ENCODE assay signal across 12 mouse cellular contexts in genomic region chr11:98904577-98904976, GRCm38 (mm10). TPM values are rescaled to one million over a fixed set of nuclear protein-coding genes. Genes with fewer than 3 reads are reported as not detected.
DNase-seq lines count a peak whose midpoint lies in the region; ATAC-seq and TF ChIP-seq lines count a peak whose summit lies in the region.
"Had no signal": no experiment of that assay in that cellular context is flagged by ENCODE, and none has a peak within 500 bp of the region (broad histone marks: within the 10 kb centered on the region; RNA-seq: fewer than 3 reads in every experiment).

No protein-coding gene starts in this region.

- ATAC-seq in heart, embryonic 15.5 days (replicated peaks; ENCODE audit: insufficient number of reproducible peaks, insufficient read depth, low FRiP score, low read depth), result no peak
- ATAC-seq in liver, embryonic 12.5 days, result peak; percentile 74
- ATAC-seq in midbrain, embryonic 13.5 days, result no peak
- ATAC-seq: forebrain, postnatal 0 days had no signal

- peaks cover 48% of the 10 kb centered on the region for H3K4me1 ChIP-seq in heart, embryonic 15.5 days (replicated peaks)
- H3K4me1 ChIP-seq in ES-Bruce4 (ENCODE audit: control insufficient read depth, insufficient read depth, low read length), result peaks cover 7% of the 10 kb centered on the region
- H3K4me1 ChIP-seq in liver, embryonic 12.5 days, result peaks cover 79% of the 10 kb centered on the region
- peaks cover 30% of the 10 kb centered on the region for H3K4me1 ChIP-seq in midbrain, embryonic 13.5 days (replicated peaks)

- no peak for TF ChIP-seq EP300 in ES-Bruce4 (IDR thresholded peaks at IDR 0.05; ENCODE audit: insufficient read depth, low read depth, low read length)

- no peaks in the 10 kb centered on the region for H3K9me3 ChIP-seq in heart, embryonic 15.5 days (replicated peaks)
- H3K9me3 ChIP-seq in ES-Bruce4 (replicated peaks; ENCODE audit: control insufficient read depth, insufficient read depth, low read length, poor library complexity, severe bottlenecking), result no peaks in the 10 kb centered on the region
- H3K9me3 ChIP-seq in liver, embryonic 12.5 days (replicated peaks), result no peaks in the 10 kb centered on the region
- H3K9me3 ChIP-seq in midbrain, embryonic 13.5 days, result no peaks in the 10 kb centered on the region
- H3K9me3 ChIP-seq: neural tube, embryonic 13.5 days had no signal

- H3K27me3 ChIP-seq in heart, embryonic 15.5 days, result no peaks in the 10 kb centered on the region
- H3K27me3 ChIP-seq in ES-Bruce4 (ENCODE audit: control insufficient read depth, insufficient read depth, low read length, poor library complexity, severe bottlenecking), result no peaks in the 10 kb centered on the region
- H3K27me3 ChIP-seq in liver, embryonic 12.5 days (replicated peaks), result no peaks in the 10 kb centered on the region
- H3K27me3 ChIP-seq in midbrain, embryonic 13.5 days, result no peaks in the 10 kb centered on the region
- H3K27me3 ChIP-seq: neural tube, embryonic 13.5 days had no signal

- TF ChIP-seq POLR2A in ES-Bruce4 (IDR thresholded peaks at IDR 0.05; ENCODE audit: insufficient read depth, low read length), result no peak

- H3K4me3 ChIP-seq in heart, embryonic 15.5 days, result no peak overlapping the region
- H3K4me3 ChIP-seq in ES-Bruce4 (ENCODE audit: low read depth, low read length), result no peak overlapping the region
- peak overlapping the region; percentile 26 for H3K4me3 ChIP-seq in liver, embryonic 12.5 days
- H3K4me3 ChIP-seq in midbrain, embryonic 13.5 days (replicated peaks), result no peak overlapping the region
- H3K4me3 ChIP-seq: neural tube, embryonic 13.5 days had no signal

- H3K27ac ChIP-seq in heart, embryonic 15.5 days, result peak overlapping the region; percentile 67
- H3K27ac ChIP-seq in ES-Bruce4 (ENCODE audit: insufficient read depth, low read length), result peak overlapping the region; percentile 37
- H3K27ac ChIP-seq in liver, embryonic 12.5 days, result peak overlapping the region; percentile 98
- H3K27ac ChIP-seq in midbrain, embryonic 13.5 days, result no peak overlapping the region

- intact Hi-C loops in heart, postnatal 14 days (cut with DNase I), result no loop called here

- no peak for DNase-seq in heart, postnatal 14 days
- peak; percentile 74 for DNase-seq in c-Kit-positive CD71-positive TER-119-positive erythroid progenitor cells, embryonic 14.5 days (ENCODE audit: low spot score)
- no peak for DNase-seq in cerebellum, postnatal 36 days
- no peak for DNase-seq in urinary bladder, postnatal 36 days (ENCODE audit: low spot score in 2 of 2)
- DNase-seq: forebrain, postnatal 0 days; right cerebral cortex, adult 18-20 months had no signal

- no peak overlapping the region for H3K9ac ChIP-seq in heart, embryonic 15.5 days
- peak overlapping the region; percentile 30; the same call in 1 of the 2 replicates for H3K9ac ChIP-seq in ES-Bruce4 (ENCODE audit: low read depth, poor library complexity, severe bottlenecking)
- H3K9ac ChIP-seq in liver, embryonic 12.5 days, result peak overlapping the region; percentile 66
- H3K9ac ChIP-seq in midbrain, embryonic 13.5 days (replicated peaks), result no peak overlapping the region
- H3K9ac ChIP-seq: forebrain, postnatal 0 days; neural tube, embryonic 13.5 days had no signal

- no peak overlapping the region for H3K4me2 ChIP-seq in heart, embryonic 15.5 days
- H3K4me2 ChIP-seq in liver, embryonic 12.5 days, result peak overlapping the region; percentile 69
- no peak overlapping the region for H3K4me2 ChIP-seq in midbrain, embryonic 13.5 days (replicated peaks)
- H3K4me2 ChIP-seq: midbrain, embryonic 11.5 days; neural tube, embryonic 13.5 days had no signal

- peaks cover 15% of the 10 kb centered on the region for H3K36me3 ChIP-seq in heart, embryonic 15.5 days
- H3K36me3 ChIP-seq in ES-Bruce4 (ENCODE audit: control insufficient read depth, insufficient read depth, low read length, poor library complexity, severe bottlenecking), result peaks cover 14% of the 10 kb centered on the region
- H3K36me3 ChIP-seq in liver, embryonic 12.5 days, result peaks cover 43% of the 10 kb centered on the region
- H3K36me3 ChIP-seq in midbrain, embryonic 13.5 days, result peaks cover 26% of the 10 kb centered on the region

- TF ChIP-seq CTCF in ES-Bruce4 (IDR thresholded peaks at IDR 0.05; ENCODE audit: low read depth, low read length), result no peak

- 58% methylated on average over 2 of the region's 2 CpGs for WGBS in heart, embryonic 15.5 days
- 8% methylated on average over 2 of the region's 2 CpGs for WGBS in liver, embryonic 12.5 days (ENCODE audit: insufficient replicate concordance)
- 90% methylated on average over 2 of the region's 2 CpGs for WGBS in midbrain, embryonic 13.5 days

RNA-seq across cellular contexts. Expression of gene Cdc6, which starts 3.0 kb away (rescaled TPM):
- polyA plus RNA-seq in heart, embryonic 15.5 days (2015; fragmentation: Nextera tagmentation; extraction: Ambion mirVana), result 14.2 and 20.4 TPM in 2 replicates
- total RNA-seq in heart, postnatal 14 days (2021), result 1 to 10 TPM in 1 of 2 experiments, under 1 TPM in 1; 0.72 to 2.2 TPM
- 54.3 and 55.8 TPM in 2 replicates for polyA plus RNA-seq in ES-Bruce4 (2011; ENCODE audit: insufficient read depth, insufficient read length, low read depth, missing spikeins)
- polyA plus RNA-seq in liver, embryonic 12.5 days (2016; fragmentation: Nextera tagmentation; extraction: Ambion mirVana), result 86.5 and 89.9 TPM in 2 replicates
- polyA plus RNA-seq in midbrain, embryonic 13.5 days (2015; fragmentation: Nextera tagmentation; extraction: Ambion mirVana), result 10.6 and 11.3 TPM in 2 replicates

RNA-seq across cellular contexts. Expression of gene Rara, which starts 23.0 kb away (rescaled TPM):
- polyA plus RNA-seq in heart, embryonic 15.5 days (2015; fragmentation: Nextera tagmentation; extraction: Ambion mirVana), result 26.2 and 31.0 TPM in 2 replicates
- total RNA-seq in heart, postnatal 14 days (2021), result 10 to 100 TPM; 17.9 to 21.6 TPM
- polyA plus RNA-seq in ES-Bruce4 (2011; ENCODE audit: insufficient read depth, insufficient read length, low read depth, missing spikeins), result 23.7 and 26.3 TPM in 2 replicates
- polyA plus RNA-seq in liver, embryonic 12.5 days (2016; fragmentation: Nextera tagmentation; extraction: Ambion mirVana), result 6.8 and 7.1 TPM in 2 replicates
- 7.5 and 9.1 TPM in 2 replicates for polyA plus RNA-seq in midbrain, embryonic 13.5 days (2015; fragmentation: Nextera tagmentation; extraction: Ambion mirVana)

RNA-seq across cellular contexts. Expression of gene Wipf2, which starts 41.1 kb away (rescaled TPM):
- polyA plus RNA-seq in heart, embryonic 15.5 days (2015; fragmentation: Nextera tagmentation; extraction: Ambion mirVana), result 2.2 and 2.8 TPM in 2 replicates
- total RNA-seq in heart, postnatal 14 days (2021), result 10 to 100 TPM in 1 of 2 experiments, 1 to 10 TPM in 1; 8.2 to 10.6 TPM
- polyA plus RNA-seq in ES-Bruce4 (2011; ENCODE audit: insufficient read depth, insufficient read length, low read depth, missing spikeins), result 36.5 and 40.3 TPM in 2 replicates
- 2.0 and 2.2 TPM in 2 replicates for polyA plus RNA-seq in liver, embryonic 12.5 days (2016; fragmentation: Nextera tagmentation; extraction: Ambion mirVana)
- 4.9 and 5.2 TPM in 2 replicates for polyA plus RNA-seq in midbrain, embryonic 13.5 days (2015; fragmentation: Nextera tagmentation; extraction: Ambion mirVana)

Comparison
In these comparisons a context has a peak if more than half of its experiments do, and no peak if none do; other contexts are left out.
1. H3K9ac ChIP-seq: peak in ES-Bruce4 (single experiment) and liver, embryonic 12.5 days (single experiment); none in heart, embryonic 15.5 days (single experiment) and midbrain, embryonic 13.5 days (single experiment).